Mouse (Mus musculus): ENCODE results near the gene Ndst4. TPM values are rescaled to one million over a fixed set of nuclear protein-coding genes. Genes with fewer than 3 reads are reported as not detected.

Gene Ndst4
- not detected in 2 replicates for polyA plus RNA-seq (2015; fragmentation: Nextera tagmentation; extraction: Ambion mirVana)

DNA sequence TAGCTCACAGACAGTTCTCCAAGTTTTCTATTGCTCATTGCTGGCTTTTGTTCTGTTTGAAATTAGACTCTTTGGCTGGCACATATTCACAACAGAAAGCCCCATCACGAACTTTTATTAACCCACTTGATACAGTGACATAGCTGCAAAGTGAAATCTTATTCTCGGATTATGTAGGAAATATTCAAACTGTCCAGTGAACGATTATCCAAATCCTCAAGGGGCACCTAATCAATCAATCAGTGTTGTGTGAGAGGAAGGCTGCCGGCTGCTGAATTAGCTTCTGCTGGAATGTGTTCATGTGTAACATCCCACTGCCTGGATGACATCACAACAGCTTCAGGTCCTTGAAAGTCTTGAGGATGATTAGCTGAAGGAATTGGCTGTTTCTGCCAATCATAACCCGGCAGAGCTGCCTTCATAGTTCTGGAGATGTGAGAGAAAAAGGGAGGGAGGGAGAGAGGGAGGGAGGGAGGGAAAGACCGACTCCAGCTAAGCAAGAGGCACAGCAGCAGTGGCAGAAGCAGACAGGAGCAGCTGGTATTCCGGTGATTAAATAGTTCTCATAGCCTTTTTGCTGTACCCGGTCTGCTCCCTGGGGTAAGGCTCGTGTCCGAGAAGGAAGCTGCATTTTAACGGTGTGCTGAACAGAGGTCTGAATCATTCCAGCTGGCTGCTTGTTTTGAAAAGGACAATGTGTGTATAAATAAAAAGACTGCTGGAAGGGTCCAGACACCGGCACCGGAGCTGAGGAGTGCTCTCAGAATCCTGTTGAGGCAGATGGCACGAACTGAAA lies at the start of gene Ndst4:
Ndst4 (plus strand) TSS at position 476 of the 796 bp plus-strand sequence.
- DNase-seq (no peak), ATAC-seq (no peak)
- H3K27me3 ChIP-seq (ENCODE audit: insufficient read depth, low read length), result no peaks in the 10 kb centered on the region
- no peaks in the 10 kb centered on the region for H3K36me3 ChIP-seq (replicated peaks; ENCODE audit: insufficient read depth, low read length)
- H3K9ac ChIP-seq (replicated peaks), result no peak within 1 kb of the TSS
- 55% methylated on average over 14 of the region's 14 CpGs for WGBS (ENCODE audit: insufficient replicate concordance)
- no peak within 1 kb of the TSS for H3K4me3 ChIP-seq (ENCODE audit: low read depth, low read length)
- no peak within 1 kb of the TSS for H3K27ac ChIP-seq (ENCODE audit: low read depth)
- H3K4me1 ChIP-seq (ENCODE audit: insufficient read depth), result no peaks in the 10 kb centered on the region
- TF ChIP-seq EP300 (IDR thresholded peaks at IDR 0.05; ENCODE audit: low read depth) (no peak), CTCF (IDR thresholded peaks at IDR 0.05; ENCODE audit: low read depth) (no peak)
- H3K9me3 ChIP-seq (ENCODE audit: low read length), result no peaks in the 10 kb centered on the region
- H3K4me2 ChIP-seq (ENCODE audit: low read depth, low read length), result 0 out of 2 replicates have a peak within 1 kb of the TSS, but pooled peaks have one; percentile 13

DNA sequence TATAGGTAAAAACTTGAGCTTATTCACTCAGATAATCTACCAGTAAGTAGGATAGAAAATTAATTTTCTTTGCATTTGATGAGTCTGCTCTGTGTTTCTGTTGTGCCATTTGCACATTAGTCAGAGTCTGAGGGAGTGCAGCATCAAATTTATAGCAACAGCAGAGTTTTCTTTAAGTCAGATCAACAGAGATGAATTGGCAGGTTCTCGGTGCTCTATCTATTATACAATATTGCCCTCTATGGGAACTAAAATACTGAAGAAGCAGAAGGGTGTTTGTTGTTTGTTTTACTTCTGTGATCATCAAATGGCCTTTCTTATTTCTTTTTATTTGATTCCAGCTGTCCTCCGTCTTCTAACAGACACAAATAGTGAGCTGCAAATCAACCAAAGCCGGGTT lies 6.4 kb upstream of the Ndst4 start:
- TF ChIP-seq CTCF (IDR thresholded peaks at IDR 0.05; ENCODE audit: low read depth), result no peak
- no peak for TF ChIP-seq EP300 (IDR thresholded peaks at IDR 0.05; ENCODE audit: low read depth)
- H3K9me3 ChIP-seq (ENCODE audit: low read length), result no peaks in the 10 kb centered on the region
- H3K27ac ChIP-seq (ENCODE audit: low read depth), result no peak overlapping the region
- H3K27me3 ChIP-seq (ENCODE audit: insufficient read depth, low read length), result no peaks in the 10 kb centered on the region
- DNase-seq (no peak), ATAC-seq (no peak)
- H3K9ac ChIP-seq (replicated peaks), result no peak overlapping the region
- no peaks in the 10 kb centered on the region for H3K36me3 ChIP-seq (replicated peaks; ENCODE audit: insufficient read depth, low read length)
- H3K4me2 ChIP-seq (ENCODE audit: low read depth, low read length), result no peak overlapping the region
- no peak overlapping the region for H3K4me3 ChIP-seq (ENCODE audit: low read depth, low read length)
- H3K4me1 ChIP-seq (ENCODE audit: insufficient read depth), result no peaks in the 10 kb centered on the region
- 81% methylated on average over 3 of the region's 3 CpGs for WGBS (ENCODE audit: insufficient replicate concordance)

DNA sequence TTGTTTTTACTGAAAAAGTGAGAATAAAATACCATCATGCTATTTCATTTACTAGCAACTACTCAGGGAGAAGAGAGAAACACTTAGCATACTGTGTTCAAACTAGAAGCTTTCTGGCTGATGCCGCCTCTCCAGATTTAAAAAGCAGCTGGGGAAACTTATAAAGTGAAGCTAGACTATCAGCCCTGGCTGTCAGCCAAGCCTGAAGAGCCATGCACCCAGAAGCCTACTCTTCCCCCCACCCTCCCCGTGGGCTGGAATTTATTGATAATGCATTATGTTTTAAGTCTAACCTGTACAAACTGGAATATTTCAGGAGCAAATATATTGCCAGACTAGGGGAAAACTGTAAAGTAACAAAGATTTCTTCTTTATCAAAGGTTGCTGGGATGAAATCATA lies 2.6 kb downstream of the Ndst4 start:
- DNase-seq (no peak), ATAC-seq (no peak)
- no peaks in the 10 kb centered on the region for H3K4me1 ChIP-seq (ENCODE audit: insufficient read depth)
- H3K36me3 ChIP-seq (replicated peaks; ENCODE audit: insufficient read depth, low read length), result no peaks in the 10 kb centered on the region
- WGBS (ENCODE audit: insufficient replicate concordance), result 65% methylated on average over 2 of the region's 2 CpGs
- H3K9me3 ChIP-seq (ENCODE audit: low read length), result no peaks in the 10 kb centered on the region
- no peaks in the 10 kb centered on the region for H3K27me3 ChIP-seq (ENCODE audit: insufficient read depth, low read length)
- TF ChIP-seq CTCF (IDR thresholded peaks at IDR 0.05; ENCODE audit: low read depth), result no peak
- no peak for TF ChIP-seq EP300 (IDR thresholded peaks at IDR 0.05; ENCODE audit: low read depth)
- no peak overlapping the region for H3K4me2 ChIP-seq (ENCODE audit: low read depth, low read length)
- H3K27ac ChIP-seq (ENCODE audit: low read depth), result no peak overlapping the region
- no peak overlapping the region for H3K4me3 ChIP-seq (ENCODE audit: low read depth, low read length)
- H3K9ac ChIP-seq (replicated peaks), result no peak overlapping the region

- no peak for DNase-seq
- Histone ChIP-seq H3K4me3 (ENCODE audit: low read depth, low read length) (no peak overlapping the region), H3K27me3 (ENCODE audit: insufficient read depth, low read length) (no peaks in the 10 kb centered on the region), H3K36me3 (replicated peaks; ENCODE audit: insufficient read depth, low read length) (no peaks in the 10 kb centered on the region), H3K4me1 (ENCODE audit: insufficient read depth) (no peaks in the 10 kb centered on the region), H3K4me2 (ENCODE audit: low read depth, low read length) (no peak overlapping the region), H3K27ac (ENCODE audit: low read depth) (no peak overlapping the region), H3K9me3 (ENCODE audit: low read length) (no peaks in the 10 kb centered on the region), H3K9ac (replicated peaks) (no peak overlapping the region)
- no peak for TF ChIP-seq EP300 (IDR thresholded peaks at IDR 0.05; ENCODE audit: low read depth)
- no peak for ATAC-seq
- 71% methylated on average over 3 of the region's 3 CpGs for WGBS (ENCODE audit: insufficient replicate concordance)
These were observed 3.1 kb downstream of the Ndst4 start for GRCm38 (mm10) chr3:125406991-125407390.

DNA sequence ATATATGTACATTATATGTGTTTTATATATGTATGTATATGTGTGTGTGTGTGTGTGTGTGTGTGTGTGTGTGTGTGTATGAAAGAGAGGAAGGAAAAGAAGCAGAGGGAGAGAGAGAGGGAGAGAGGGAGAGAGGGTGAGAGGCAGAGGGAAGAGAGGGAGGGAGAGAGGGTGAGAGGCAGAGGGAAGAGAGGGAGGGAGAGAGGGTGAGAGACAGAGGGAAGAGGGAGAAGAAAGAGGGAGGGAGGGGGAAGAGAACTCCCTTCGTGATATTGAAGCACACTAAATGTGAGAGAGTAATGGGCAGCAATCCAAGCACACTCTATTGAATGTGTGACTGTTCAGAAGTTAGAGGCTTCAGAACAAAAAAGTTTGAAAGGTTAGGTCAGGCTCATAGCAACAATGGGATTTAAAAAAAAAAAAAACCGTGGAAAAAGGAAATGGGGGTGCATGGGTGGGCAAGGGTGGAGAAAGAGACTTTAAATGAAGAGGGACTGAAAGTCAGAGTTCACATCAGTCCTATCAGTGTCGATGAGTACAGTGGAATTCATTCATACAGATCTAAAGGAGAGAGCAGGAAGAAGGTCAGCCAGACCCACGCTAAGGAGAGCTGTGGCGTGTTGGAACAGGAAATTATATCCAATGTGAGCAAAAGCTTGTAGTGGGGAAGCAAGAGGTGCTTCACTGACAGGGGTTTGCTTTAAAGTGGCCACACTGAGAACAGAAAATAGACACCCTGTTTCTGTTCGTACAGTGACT lies 63.2 kb downstream of the Ndst4 start:
- DNase-seq (no peak), ATAC-seq (no peak)
- H3K4me3 ChIP-seq (ENCODE audit: low read depth, low read length), result no peak overlapping the region
- H3K4me2 ChIP-seq (ENCODE audit: low read depth, low read length), result no peak overlapping the region
- no peaks in the 10 kb centered on the region for H3K9me3 ChIP-seq (ENCODE audit: low read length)
- TF ChIP-seq CTCF (IDR thresholded peaks at IDR 0.05; ENCODE audit: low read depth), result no peak
- H3K9ac ChIP-seq (replicated peaks), result no peak overlapping the region
- 39% methylated on average over 6 of the region's 6 CpGs for WGBS (ENCODE audit: insufficient replicate concordance)
- no peaks in the 10 kb centered on the region for H3K27me3 ChIP-seq (ENCODE audit: insufficient read depth, low read length)
- H3K4me1 ChIP-seq (ENCODE audit: insufficient read depth), result no peaks in the 10 kb centered on the region
- H3K36me3 ChIP-seq (replicated peaks; ENCODE audit: insufficient read depth, low read length), result no peaks in the 10 kb centered on the region
- no peak overlapping the region for H3K27ac ChIP-seq (ENCODE audit: low read depth)

DNA sequence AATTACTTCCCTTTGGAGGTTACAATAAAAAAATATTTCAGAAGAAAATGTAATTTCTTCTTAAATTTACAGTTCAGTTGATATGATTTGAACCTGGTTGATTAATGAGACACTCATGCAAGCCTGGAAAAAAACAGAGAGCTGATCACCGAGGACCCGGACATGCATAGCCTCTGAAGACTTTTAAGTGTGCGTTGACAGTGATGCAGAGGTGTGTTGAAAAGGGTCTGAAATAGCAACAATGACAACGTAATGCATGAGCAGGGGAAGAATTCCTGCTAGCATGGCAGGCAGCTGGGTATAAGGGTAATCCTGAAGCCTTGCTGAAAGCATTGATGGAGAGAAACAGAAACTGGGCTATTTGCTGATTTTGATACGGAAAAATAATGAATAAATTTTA lies 106.2 kb downstream of the Ndst4 start:
- Histone ChIP-seq H3K4me1 (ENCODE audit: insufficient read depth) (no peaks in the 10 kb centered on the region), H3K4me2 (ENCODE audit: low read depth, low read length) (no peak overlapping the region), H3K27ac (ENCODE audit: low read depth) (no peak overlapping the region), H3K9me3 (ENCODE audit: low read length) (no peaks in the 10 kb centered on the region), H3K9ac (replicated peaks) (no peak overlapping the region), H3K36me3 (replicated peaks; ENCODE audit: insufficient read depth, low read length) (no peaks in the 10 kb centered on the region), H3K4me3 (ENCODE audit: low read depth, low read length) (no peak overlapping the region), H3K27me3 (ENCODE audit: insufficient read depth, low read length) (no peaks in the 10 kb centered on the region)
- ATAC-seq (no peak), DNase-seq (no peak)
- 72% methylated on average over 5 of the region's 5 CpGs for WGBS (ENCODE audit: insufficient replicate concordance)
- no peak for TF ChIP-seq CTCF (IDR thresholded peaks at IDR 0.05; ENCODE audit: low read depth)
- no peak for TF ChIP-seq EP300 (IDR thresholded peaks at IDR 0.05; ENCODE audit: low read depth)

All from liver, postnatal 0 days (tissue).